Mouse (Mus musculus): ENCODE measurements around the gene Kprp. TPM values are rescaled to one million over a fixed set of nuclear protein-coding genes. Genes with fewer than 3 reads are reported as not detected.

Kprp gene
- polyA plus RNA-seq, 1 experiment from 2014 or later: not detected

DNA sequence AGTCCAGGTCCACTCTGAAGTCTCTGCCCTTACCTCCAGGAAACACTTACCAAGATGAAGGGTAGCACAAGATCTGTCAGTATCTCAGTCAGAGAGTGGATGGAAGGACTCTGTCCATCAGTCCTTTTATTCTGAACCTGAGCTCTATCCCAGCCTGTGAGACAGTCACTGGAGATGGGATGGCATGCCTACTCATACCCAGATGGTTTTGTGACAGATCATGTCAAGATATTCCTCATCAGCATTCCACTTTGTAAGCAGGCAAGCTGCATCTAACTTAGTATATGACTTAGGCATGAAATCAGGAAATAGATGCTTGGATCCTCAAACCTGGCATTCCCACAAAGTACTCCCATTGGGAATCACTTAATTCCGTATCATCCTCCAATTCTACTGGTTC lies 48.2 kb downstream of the Kprp start, which contains the start of gene Lce1i:
Lce1i (minus strand) TSS at position 101 of the 400 bp plus-strand sequence.
- no peak within 1 kb of the TSS for H3K4me3 ChIP-seq (ENCODE audit: low read depth, low read length)
- H3K36me3 ChIP-seq (ENCODE audit: control insufficient read depth, insufficient read depth, low read length): no peaks in the 10 kb centered on the region
- no peaks in the 10 kb centered on the region for H3K9me3 ChIP-seq (ENCODE audit: control insufficient read depth, low read length)
- no peak within 1 kb of the TSS for H3K27ac ChIP-seq (ENCODE audit: low read depth, low read length)
- DNase-seq (ENCODE audit: low spot score): no peak
- ATAC-seq (replicated peaks; ENCODE audit: low FRiP score): no peak
- H3K4me2 ChIP-seq: no peak within 1 kb of the TSS
- H3K4me1 ChIP-seq (replicated peaks; ENCODE audit: control insufficient read depth, insufficient read depth, low read length): no peaks in the 10 kb centered on the region
- WGBS: 74% methylated on average over 1 of the region's 1 CpGs
- H3K9ac ChIP-seq (ENCODE audit: low read depth, low read length): no peak within 1 kb of the TSS
- no peaks in the 10 kb centered on the region for H3K27me3 ChIP-seq (replicated peaks; ENCODE audit: control insufficient read depth, insufficient read depth, low read length)

Other genes with a start within 250 kb of the Kprp start
- 0.22 TPM in 1 of 2 replicates, not detected in the other for gene Smcp, start 238.2 kb downstream of the Kprp start, polyA plus RNA-seq (2014; fragmentation: Nextera tagmentation; extraction: Ambion mirVana)
- gene 2210017I01Rik, start 219.8 kb downstream of the Kprp start, polyA plus RNA-seq (2014; fragmentation: Nextera tagmentation; extraction: Ambion mirVana): not detected in 2 replicates
- not detected in 2 replicates for gene Lce6a, start 205.6 kb downstream of the Kprp start, polyA plus RNA-seq (2014; fragmentation: Nextera tagmentation; extraction: Ambion mirVana)
- not detected in 2 replicates for gene Lce1a1, start 178.9 kb downstream of the Kprp start, polyA plus RNA-seq (2014; fragmentation: Nextera tagmentation; extraction: Ambion mirVana)
- gene Lce1b, start 170.3 kb downstream of the Kprp start, polyA plus RNA-seq (2014; fragmentation: Nextera tagmentation; extraction: Ambion mirVana): not detected in 2 replicates
- gene Lce1a2, start 156.9 kb downstream of the Kprp start, polyA plus RNA-seq (2014; fragmentation: Nextera tagmentation; extraction: Ambion mirVana): not detected in 2 replicates
- not detected in 2 replicates for gene Lce1c, start 148.0 kb downstream of the Kprp start, polyA plus RNA-seq (2014; fragmentation: Nextera tagmentation; extraction: Ambion mirVana)
- not detected in 2 replicates for gene Lce1d, start 140.0 kb downstream of the Kprp start, polyA plus RNA-seq (2014; fragmentation: Nextera tagmentation; extraction: Ambion mirVana)
- not detected in 2 replicates for gene Lce1e, start 118.2 kb downstream of the Kprp start, polyA plus RNA-seq (2014; fragmentation: Nextera tagmentation; extraction: Ambion mirVana)
- gene Lce1f, start 106.9 kb downstream of the Kprp start, polyA plus RNA-seq (2014; fragmentation: Nextera tagmentation; extraction: Ambion mirVana): not detected in 2 replicates
- not detected in 2 replicates for gene Gm38119, start 88.2 kb downstream of the Kprp start, polyA plus RNA-seq (2014; fragmentation: Nextera tagmentation; extraction: Ambion mirVana)
- not detected in 2 replicates for gene Lce1g, start 74.9 kb downstream of the Kprp start, polyA plus RNA-seq (2014; fragmentation: Nextera tagmentation; extraction: Ambion mirVana)
- not detected in 2 replicates for gene Lce1h, start 62.2 kb downstream of the Kprp start, polyA plus RNA-seq (2014; fragmentation: Nextera tagmentation; extraction: Ambion mirVana)
- gene Lce1i, start 48.3 kb downstream of the Kprp start, polyA plus RNA-seq (2014; fragmentation: Nextera tagmentation; extraction: Ambion mirVana): not detected in 2 replicates
- not detected in 2 replicates for gene Lce1j, start 36.7 kb downstream of the Kprp start, polyA plus RNA-seq (2014; fragmentation: Nextera tagmentation; extraction: Ambion mirVana)
- gene Lce1k, start 19.4 kb downstream of the Kprp start, polyA plus RNA-seq (2014; fragmentation: Nextera tagmentation; extraction: Ambion mirVana): not detected in 2 replicates
- gene Lce1l, start 24.0 kb upstream of the Kprp start, polyA plus RNA-seq (2014; fragmentation: Nextera tagmentation; extraction: Ambion mirVana): not detected in 2 replicates
- not detected in 2 replicates for gene 2310050C09Rik, start 43.0 kb upstream of the Kprp start, polyA plus RNA-seq (2014; fragmentation: Nextera tagmentation; extraction: Ambion mirVana)
- gene Lce3a, start 99.0 kb upstream of the Kprp start, polyA plus RNA-seq (2014; fragmentation: Nextera tagmentation; extraction: Ambion mirVana): not detected in 2 replicates
- not detected in 2 replicates for gene Lce3b, start 105.7 kb upstream of the Kprp start, polyA plus RNA-seq (2014; fragmentation: Nextera tagmentation; extraction: Ambion mirVana)
- gene Lce3c, start 117.2 kb upstream of the Kprp start, polyA plus RNA-seq (2014; fragmentation: Nextera tagmentation; extraction: Ambion mirVana): not detected in 2 replicates
- gene Lce3d, start 130.1 kb upstream of the Kprp start, polyA plus RNA-seq (2014; fragmentation: Nextera tagmentation; extraction: Ambion mirVana): not detected in 2 replicates
- not detected in 2 replicates for gene Lce3e, start 139.8 kb upstream of the Kprp start, polyA plus RNA-seq (2014; fragmentation: Nextera tagmentation; extraction: Ambion mirVana)
- gene Lce3f, start 165.0 kb upstream of the Kprp start, polyA plus RNA-seq (2014; fragmentation: Nextera tagmentation; extraction: Ambion mirVana): not detected in 2 replicates
- 0.49 and 0.97 TPM in 2 replicates for gene Crct1, start 188.4 kb upstream of the Kprp start, polyA plus RNA-seq (2014; fragmentation: Nextera tagmentation; extraction: Ambion mirVana)
- not detected in 2 replicates for gene Lce1m, start 191.8 kb upstream of the Kprp start, polyA plus RNA-seq (2014; fragmentation: Nextera tagmentation; extraction: Ambion mirVana)
- not detected in 2 replicates for gene Gm4858, start 241.6 kb upstream of the Kprp start, polyA plus RNA-seq (2014; fragmentation: Nextera tagmentation; extraction: Ambion mirVana)

Data from liver, embryonic 11.5 days (tissue).